Mouse (Mus musculus): ENCODE results near the gene Iqch. TPM values are rescaled to one million over a fixed set of nuclear protein-coding genes. Genes with fewer than 3 reads are reported as not detected.

Iqch gene
- polyA plus RNA-seq, 1 experiment = 0.06 TPM

DNA sequence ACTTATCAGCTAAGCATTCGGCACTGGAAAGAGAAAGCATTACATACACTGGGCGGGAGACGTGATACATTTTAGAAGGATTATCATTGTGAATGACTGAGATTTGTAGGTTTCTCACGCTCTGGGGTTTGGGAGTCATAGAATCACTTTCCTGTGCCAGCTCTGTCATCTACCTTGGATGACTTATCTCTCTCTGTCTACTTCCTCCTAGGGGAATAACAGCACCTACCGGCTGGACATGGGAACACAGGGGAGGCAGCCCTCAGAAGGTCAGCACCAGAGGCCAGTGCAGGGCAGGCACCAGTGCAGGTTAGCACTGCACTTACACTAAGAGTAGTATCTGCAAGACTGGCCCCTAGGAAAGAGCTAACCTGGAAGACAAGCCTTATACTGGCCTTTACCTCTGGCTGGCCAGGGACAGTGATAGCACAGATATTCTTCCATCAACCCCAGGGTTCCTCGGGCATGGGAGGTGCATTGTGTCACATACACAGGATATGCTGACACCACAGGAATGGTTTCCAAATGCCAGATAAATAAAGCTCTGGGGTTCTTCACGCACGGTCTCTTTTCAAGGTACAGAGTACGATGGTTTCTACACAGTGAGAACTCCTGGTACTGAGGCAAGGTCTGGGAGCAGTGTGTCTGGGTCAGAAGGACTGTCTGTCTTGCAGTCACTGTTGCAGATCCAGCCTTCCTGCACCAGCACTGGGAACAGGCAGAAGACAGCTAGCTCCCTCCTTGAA lies 69.2 kb downstream of the Iqch start:
- H3K27ac ChIP-seq (ENCODE audit: insufficient read depth, low read depth, low read length) = no peak overlapping the region
- no peaks in the 10 kb centered on the region for H3K36me3 ChIP-seq (ENCODE audit: control insufficient read depth, insufficient read depth, low read length)
- WGBS = 55% methylated on average over 9 of the region's 9 CpGs
- peak; percentile 53 for TF ChIP-seq CTCF (conservative IDR thresholded peaks at IDR 0.05; ENCODE audit: insufficient read depth, insufficient read length, low read depth, low read length)
- TF ChIP-seq POLR2A (IDR thresholded peaks at IDR 0.05; ENCODE audit: low read depth, low read length) = no peak
- peak; percentile 66 for DNase-seq
- no peaks in the 10 kb centered on the region for H3K27me3 ChIP-seq (replicated peaks; ENCODE audit: control insufficient read depth, insufficient read depth, low read length)
- no peak overlapping the region for H3K4me3 ChIP-seq (ENCODE audit: insufficient read depth, low read depth, low read length)
- H3K4me1 ChIP-seq (ENCODE audit: control insufficient read depth, insufficient read depth, low read length) = peaks cover 6% of the 10 kb centered on the region; the same call in 1 of the 2 replicates

DNA sequence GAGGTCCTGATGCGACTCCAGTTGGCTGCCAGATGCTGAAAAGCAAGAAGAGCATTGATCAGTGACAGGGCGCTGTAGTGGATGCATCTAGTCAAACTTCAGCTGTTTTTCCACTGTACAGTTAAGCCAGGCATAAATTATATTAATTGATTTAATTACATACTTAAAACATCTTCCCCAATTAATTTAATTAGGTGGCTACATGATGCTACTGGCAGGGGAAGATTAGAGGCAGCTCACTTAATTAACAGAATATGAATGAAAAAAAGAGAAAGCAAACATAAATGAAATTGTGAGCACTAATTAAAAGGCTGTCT lies 78.4 kb downstream of the Iqch start:
- 91% methylated on average over 2 of the region's 2 CpGs for WGBS
- TF ChIP-seq POLR2A (IDR thresholded peaks at IDR 0.05; ENCODE audit: low read depth, low read length) (no peak), CTCF (conservative IDR thresholded peaks at IDR 0.05; ENCODE audit: insufficient read depth, insufficient read length, low read depth, low read length) (no peak)
- Histone ChIP-seq H3K27ac (ENCODE audit: insufficient read depth, low read depth, low read length) (no peak overlapping the region), H3K27me3 (replicated peaks; ENCODE audit: control insufficient read depth, insufficient read depth, low read length) (no peaks in the 10 kb centered on the region), H3K36me3 (ENCODE audit: control insufficient read depth, insufficient read depth, low read length) (no peaks in the 10 kb centered on the region), H3K4me1 (ENCODE audit: control insufficient read depth, insufficient read depth, low read length) (no peaks in the 10 kb centered on the region), H3K4me3 (ENCODE audit: insufficient read depth, low read depth, low read length) (no peak overlapping the region)
- no peak for DNase-seq

- DNase-seq = no peak
- H3K36me3 ChIP-seq (ENCODE audit: control insufficient read depth, insufficient read depth, low read length) = no peaks in the 10 kb centered on the region
- WGBS = 89% methylated on average over 14 of the region's 14 CpGs
- H3K27ac ChIP-seq (ENCODE audit: insufficient read depth, low read depth, low read length) = no peak overlapping the region
- H3K4me3 ChIP-seq (ENCODE audit: insufficient read depth, low read depth, low read length) = no peak overlapping the region
- H3K27me3 ChIP-seq (replicated peaks; ENCODE audit: control insufficient read depth, insufficient read depth, low read length) = no peaks in the 10 kb centered on the region
- TF ChIP-seq POLR2A (IDR thresholded peaks at IDR 0.05; ENCODE audit: low read depth, low read length) = no peak
- TF ChIP-seq CTCF (conservative IDR thresholded peaks at IDR 0.05; ENCODE audit: insufficient read depth, insufficient read length, low read depth, low read length) = no peak
- H3K4me1 ChIP-seq (ENCODE audit: control insufficient read depth, insufficient read depth, low read length) = no peaks in the 10 kb centered on the region
These were observed 78.9 kb downstream of the Iqch start for GRCm38 (mm10) chr9:63523251-63523936.

GRCm38 (mm10) chr9:63512851-63513250 lies 89.4 kb downstream of the Iqch start:
- 38% methylated on average over 5 of the region's 5 CpGs for WGBS
- H3K36me3 ChIP-seq (ENCODE audit: control insufficient read depth, insufficient read depth, low read length) = no peaks in the 10 kb centered on the region
- no peaks in the 10 kb centered on the region for H3K27me3 ChIP-seq (replicated peaks; ENCODE audit: control insufficient read depth, insufficient read depth, low read length)
- no peak overlapping the region for H3K4me3 ChIP-seq (ENCODE audit: insufficient read depth, low read depth, low read length)
- TF ChIP-seq CTCF (conservative IDR thresholded peaks at IDR 0.05; ENCODE audit: insufficient read depth, insufficient read length, low read depth, low read length) (no peak), POLR2A (IDR thresholded peaks at IDR 0.05; ENCODE audit: low read depth, low read length) (no peak)
- no peaks in the 10 kb centered on the region for H3K4me1 ChIP-seq (ENCODE audit: control insufficient read depth, insufficient read depth, low read length)
- no peak overlapping the region for H3K27ac ChIP-seq (ENCODE audit: insufficient read depth, low read depth, low read length)
- no peak for DNase-seq

DNA sequence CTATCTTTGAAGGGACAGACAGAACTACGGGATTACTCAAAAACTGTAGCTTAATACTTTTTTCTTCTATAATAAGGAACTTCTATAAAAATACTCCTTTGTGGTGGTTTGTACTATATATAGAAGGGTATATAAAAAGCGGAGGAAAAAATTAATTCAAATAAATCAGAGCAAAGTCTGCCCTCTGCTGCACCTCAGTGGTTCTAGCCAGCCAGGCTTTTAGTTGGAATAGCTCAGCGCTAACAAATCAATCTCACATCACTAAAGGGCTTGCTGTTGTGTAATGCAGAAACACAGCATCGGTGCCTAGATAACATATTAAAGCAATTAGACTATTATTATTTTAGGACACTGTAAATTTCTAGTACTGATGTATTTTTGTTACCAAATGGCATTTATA lies 91.3 kb downstream of the Iqch start:
- no peak; the same call in 1 of the 2 replicates for TF ChIP-seq CTCF (conservative IDR thresholded peaks at IDR 0.05; ENCODE audit: insufficient read depth, insufficient read length, low read depth, low read length)
- no peak for TF ChIP-seq POLR2A (IDR thresholded peaks at IDR 0.05; ENCODE audit: low read depth, low read length)
- no peaks in the 10 kb centered on the region for H3K36me3 ChIP-seq (ENCODE audit: control insufficient read depth, insufficient read depth, low read length)
- DNase-seq = no peak
- 78% methylated on average over 4 of the region's 4 CpGs for WGBS
- H3K27ac ChIP-seq (ENCODE audit: insufficient read depth, low read depth, low read length) = no peak overlapping the region
- H3K4me1 ChIP-seq (ENCODE audit: control insufficient read depth, insufficient read depth, low read length) = no peaks in the 10 kb centered on the region
- no peak overlapping the region for H3K4me3 ChIP-seq (ENCODE audit: insufficient read depth, low read depth, low read length)
- H3K27me3 ChIP-seq (replicated peaks; ENCODE audit: control insufficient read depth, insufficient read depth, low read length) = no peaks in the 10 kb centered on the region

- 79% methylated on average over 8 of the region's 8 CpGs for WGBS
- H3K4me3 ChIP-seq (ENCODE audit: insufficient read depth, low read depth, low read length) = no peak overlapping the region
- no peak for DNase-seq
- no peak for TF ChIP-seq POLR2A (IDR thresholded peaks at IDR 0.05; ENCODE audit: low read depth, low read length)
- TF ChIP-seq CTCF (conservative IDR thresholded peaks at IDR 0.05; ENCODE audit: insufficient read depth, insufficient read length, low read depth, low read length) = no peak
- H3K4me1 ChIP-seq (ENCODE audit: control insufficient read depth, insufficient read depth, low read length) = no peaks in the 10 kb centered on the region
- H3K27ac ChIP-seq (ENCODE audit: insufficient read depth, low read depth, low read length) = no peak overlapping the region
- H3K27me3 ChIP-seq (replicated peaks; ENCODE audit: control insufficient read depth, insufficient read depth, low read length) = no peaks in the 10 kb centered on the region; the same call in 1 of the 2 replicates
- no peaks in the 10 kb centered on the region for H3K36me3 ChIP-seq (ENCODE audit: control insufficient read depth, insufficient read depth, low read length)
These were observed 95.2 kb downstream of the Iqch start for GRCm38 (mm10) chr9:63507110-63507509.

GRCm38 (mm10) chr9:63503890-63504289 lies 98.4 kb downstream of the Iqch start:
- H3K4me3 ChIP-seq (ENCODE audit: insufficient read depth, low read depth, low read length) = no peak overlapping the region
- no peaks in the 10 kb centered on the region; the same call in 1 of the 2 replicates for H3K27me3 ChIP-seq (replicated peaks; ENCODE audit: control insufficient read depth, insufficient read depth, low read length)
- WGBS = 75% methylated on average over 2 of the region's 2 CpGs
- H3K36me3 ChIP-seq (ENCODE audit: control insufficient read depth, insufficient read depth, low read length) = no peaks in the 10 kb centered on the region
- no peak overlapping the region for H3K27ac ChIP-seq (ENCODE audit: insufficient read depth, low read depth, low read length)
- H3K4me1 ChIP-seq (ENCODE audit: control insufficient read depth, insufficient read depth, low read length) = no peaks in the 10 kb centered on the region
- TF ChIP-seq POLR2A (IDR thresholded peaks at IDR 0.05; ENCODE audit: low read depth, low read length) (no peak), CTCF (conservative IDR thresholded peaks at IDR 0.05; ENCODE audit: insufficient read depth, insufficient read length, low read depth, low read length) (no peak)
- no peak for DNase-seq

All from kidney, adult 2 months (tissue).